Mouse (Mus musculus) testis, postnatal 10 days (tissue): ENCODE measurements around the gene Sorbs2.

Source experiments
- DNase-seq: peaks from one replicate; pipeline ENCODE4 v3.0.0; 2021; ENCODE audit warnings: low spot score

Gene Sorbs2

GRCm38 (mm10) chr8:45626406-45626805, 118.8 kb downstream of the Sorbs2 start:
- DNase-seq, result no peak

- DNase-seq, result peak; percentile 64
Measured at GRCm38 (mm10) chr8:45627246-45628241, 120.0 kb downstream of the Sorbs2 start.

- no peak for DNase-seq
Measured at GRCm38 (mm10) chr8:45628421-45629065, 121.0 kb downstream of the Sorbs2 start.

GRCm38 (mm10) chr8:45629066-45629430, 121.5 kb downstream of the Sorbs2 start:
- no peak for DNase-seq

- DNase-seq, result no peak
Measured at GRCm38 (mm10) chr8:45631023-45631422, 123.4 kb downstream of the Sorbs2 start.

GRCm38 (mm10) chr8:45635155-45635554, 127.6 kb downstream of the Sorbs2 start:
- no peak for DNase-seq

- no peak for DNase-seq
Measured at GRCm38 (mm10) chr8:45637745-45638144, 130.2 kb downstream of the Sorbs2 start.

- DNase-seq, result no peak
Measured at GRCm38 (mm10) chr8:45639444-45639843, 131.9 kb downstream of the Sorbs2 start.

GRCm38 (mm10) chr8:45644651-45645050, 137.1 kb downstream of the Sorbs2 start:
- DNase-seq, result no peak

- no peak for DNase-seq
Measured at GRCm38 (mm10) chr8:45649063-45649462, 141.5 kb downstream of the Sorbs2 start.

GRCm38 (mm10) chr8:45649966-45650365, 142.4 kb downstream of the Sorbs2 start:
- no peak for DNase-seq

GRCm38 (mm10) chr8:45658021-45658420, 150.4 kb downstream of the Sorbs2 start:
- DNase-seq, result no peak

GRCm38 (mm10) chr8:45658458-45659325, 151.1 kb downstream of the Sorbs2 start:
- DNase-seq, result no peak

- no peak for DNase-seq
Measured at GRCm38 (mm10) chr8:45659473-45659872, 151.9 kb downstream of the Sorbs2 start.

- DNase-seq, result no peak
Measured at GRCm38 (mm10) chr8:45660570-45660969, 153.0 kb downstream of the Sorbs2 start.

- DNase-seq, result no peak
Measured at GRCm38 (mm10) chr8:45661605-45662004, 154.0 kb downstream of the Sorbs2 start.

GRCm38 (mm10) chr8:45666221-45666620, 158.6 kb downstream of the Sorbs2 start:
- DNase-seq, result no peak

- DNase-seq, result no peak
Measured at GRCm38 (mm10) chr8:45673149-45673548, 165.6 kb downstream of the Sorbs2 start.

- DNase-seq, result no peak
Measured at GRCm38 (mm10) chr8:45675821-45676279, 168.3 kb downstream of the Sorbs2 start.

GRCm38 (mm10) chr8:45677114-45677853, 169.7 kb downstream of the Sorbs2 start:
- DNase-seq, result no peak

GRCm38 (mm10) chr8:45677854-45678241, 170.3 kb downstream of the Sorbs2 start:
- no peak for DNase-seq
